Mouse (Mus musculus): Measurements from ENCODE around the gene Ptprt.

DNA sequence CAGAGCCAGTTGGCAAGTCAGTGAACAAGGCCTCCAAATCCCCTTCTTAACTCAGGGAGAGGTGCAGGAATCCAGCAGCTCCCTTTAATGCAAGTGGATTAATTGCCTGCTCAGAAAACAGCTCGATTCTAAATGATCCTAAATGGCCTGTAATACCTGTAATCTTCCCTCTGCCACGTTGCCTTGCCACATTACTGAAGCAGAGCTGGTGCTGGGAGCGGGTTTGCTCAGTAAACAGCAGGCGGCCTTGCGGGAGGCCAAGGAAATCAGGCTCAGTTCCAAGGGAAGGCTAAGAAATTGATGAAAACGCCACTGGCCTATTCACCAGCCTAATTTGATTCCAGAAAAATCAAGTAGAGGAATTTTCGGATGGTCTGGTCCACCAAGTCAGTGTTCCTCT, 659.9 kb downstream of the Ptprt start:
- TF ChIP-seq PAX5 (IDR thresholded peaks at IDR 0.05; ENCODE audit: low read length) (no peak), CTCF (conservative IDR thresholded peaks at IDR 0.05 in 1 of 2, IDR thresholded peaks at IDR 0.05 in 1 of 2; ENCODE audit: low read depth in 2 of 2, low read length in 2 of 2) (no peak)

All from CH12.LX (cell line).